Mouse (Mus musculus) testis, adult 2 months (tissue): ENCODE data around the gene Trpd52l3.

Experiments
- CTCF ChIP-seq: fragments of 200-500 bp; IDR thresholded peaks from 2 replicates; pipeline ENCODE4 v1.5.1; 2012; ENCODE audit warnings: low read depth, mild to moderate bottlenecking, inconsistent platforms, low read length, moderate library complexity; ENCODE audit not compliant: control insufficient read depth, insufficient read depth, insufficient replicate concordance
- POLR2A ChIP-seq: fragments of 200-500 bp; IDR thresholded peaks from 2 replicates; pipeline ENCODE4 v1.6.1; 2012; ENCODE audit warnings: low read depth, mild to moderate bottlenecking, inconsistent platforms, low read length, moderate library complexity; ENCODE audit not compliant: control insufficient read depth

- TF ChIP-seq CTCF, result no peak
- no peak for TF ChIP-seq POLR2A
Observed at GRCm38 (mm10) chr19:30030636-30031467, 27.3 kb downstream of the Trpd52l3 start.
